ENCODE assay signal across 8 mouse cellular contexts in genomic region chr13:81710266-81710665, GRCm38 (mm10). TPM values are rescaled to one million over a fixed set of nuclear protein-coding genes. Genes with fewer than 3 reads are reported as not detected.
DNase-seq lines count a peak whose midpoint lies in the region; ATAC-seq lines count a peak whose summit lies in the region.

No protein-coding gene starts in this region.

- ATAC-seq in heart, embryonic 13.5 days (ENCODE audit: extremely low read depth, insufficient number of reproducible peaks, low FRiP score, low TSS enrichment), result no peak
- ATAC-seq in megakaryocyte, adult 5-6 weeks (ENCODE audit: poor library complexity, severe bottlenecking), result peak; percentile 1
- no peak for ATAC-seq in inflammation-experienced regulatory T-cells, adult 6 months

- DNase-seq in heart, adult 18-20 months, result no peak
- DNase-seq in MN1 (ENCODE audit: low spot score), result peak; percentile 19
- DNase-seq in hindbrain, embryonic 10.5 days (ENCODE audit: low spot score), result no peak
- no peak for DNase-seq in gastrocnemius, postnatal 14 days
- no peak for DNase-seq in cerebellum, adult 11 months

- peak overlapping the region; percentile 88 for H3K27ac ChIP-seq in heart, embryonic 13.5 days (replicated peaks)
- H3K27ac ChIP-seq in hindbrain, embryonic 10.5 days, result peak overlapping the region; percentile 86

- intact Hi-C loops in gastrocnemius, postnatal 14 days (cut with DNase I; ENCODE audit: low total_unique reads), result no loop called here

- no peaks in the 10 kb centered on the region for H3K36me3 ChIP-seq in heart, embryonic 13.5 days
- no peaks in the 10 kb centered on the region for H3K36me3 ChIP-seq in hindbrain, embryonic 10.5 days

- H3K4me1 ChIP-seq in heart, embryonic 13.5 days, result peaks cover 28% of the 10 kb centered on the region
- H3K4me1 ChIP-seq in hindbrain, embryonic 10.5 days (replicated peaks), result peaks cover 32% of the 10 kb centered on the region

- no peaks in the 10 kb centered on the region for H3K9me3 ChIP-seq in heart, embryonic 13.5 days
- no peaks in the 10 kb centered on the region for H3K9me3 ChIP-seq in hindbrain, embryonic 10.5 days

- under 1% methylated on average over 7 of the region's 7 CpGs for WGBS in heart, embryonic 13.5 days
- under 1% methylated on average over 7 of the region's 7 CpGs for WGBS in hindbrain, embryonic 10.5 days

- H3K9ac ChIP-seq in heart, embryonic 13.5 days, result peak overlapping the region; percentile 86

- H3K4me3 ChIP-seq in heart, embryonic 13.5 days, result peak overlapping the region; percentile 77
- H3K4me3 ChIP-seq in hindbrain, embryonic 10.5 days, result peak overlapping the region; percentile 80

- no peaks in the 10 kb centered on the region for H3K27me3 ChIP-seq in heart, embryonic 13.5 days (replicated peaks)
- 0 out of 2 replicates have a peak, but pooled peaks cover 6% of the 10 kb centered on the region for H3K27me3 ChIP-seq in hindbrain, embryonic 10.5 days (ENCODE audit: insufficient read depth, poor library complexity, severe bottlenecking)

- peak overlapping the region; percentile 100 for H3K4me2 ChIP-seq in heart, embryonic 13.5 days

RNA-seq across cellular contexts. Expression of gene Polr3g, which starts 0.5 kb away (rescaled TPM):
- 15.2 and 17.6 TPM in 2 replicates for polyA plus RNA-seq in heart, embryonic 13.5 days (2015; fragmentation: Nextera tagmentation; extraction: Ambion mirVana)
- 1 to 10 TPM; 3.0 to 4.8 TPM for total RNA-seq in heart, adult 18-20 months (2021)
- 13.3 and 20.0 TPM in 2 replicates for polyA plus RNA-seq in hindbrain, embryonic 10.5 days (2016; fragmentation: Nextera tagmentation; extraction: Ambion mirVana)
- 3.3 and 5.4 TPM in 2 replicates for total RNA-seq in megakaryocyte, adult 5-6 weeks (2015)
- total RNA-seq in megakaryocyte, adult 5-6 weeks (2017), result 2.6 and 4.6 TPM in 2 replicates
- 1 to 10 TPM in 1 of 2 experiments, under 1 TPM in 1; 0.69 to 1.3 TPM for total RNA-seq in gastrocnemius, postnatal 14 days (2021)
- 1 to 10 TPM; 8.5 to 9.9 (median 9.3) TPM for polyA plus RNA-seq in inflammation-experienced regulatory T-cells, adult 6 months (2017; shearing (Covaris generic))

RNA-seq across cellular contexts. Expression of gene Mblac2, which starts 0.9 kb away (rescaled TPM):
- 4.7 and 7.3 TPM in 2 replicates for polyA plus RNA-seq in heart, embryonic 13.5 days (2015; fragmentation: Nextera tagmentation; extraction: Ambion mirVana)
- total RNA-seq in heart, adult 18-20 months (2021), result 1 to 10 TPM; 4.8 to 6.5 TPM
- 4.9 and 5.9 TPM in 2 replicates for polyA plus RNA-seq in hindbrain, embryonic 10.5 days (2016; fragmentation: Nextera tagmentation; extraction: Ambion mirVana)
- total RNA-seq in megakaryocyte, adult 5-6 weeks (2015), result 2.7 and 3.0 TPM in 2 replicates
- total RNA-seq in megakaryocyte, adult 5-6 weeks (2017), result 2.7 and 3.0 TPM in 2 replicates
- 1 to 10 TPM; 1.1 TPM for total RNA-seq in gastrocnemius, postnatal 14 days (2021)
- polyA plus RNA-seq in inflammation-experienced regulatory T-cells, adult 6 months (2017; shearing (Covaris generic)), result 10 to 100 TPM in 2 of 3 experiments, 1 to 10 TPM in 1; 5.2 to 15.0 (median 14.6) TPM

RNA-seq across cellular contexts. Expression of gene Lysmd3, which starts 52.8 kb away (rescaled TPM):
- 20.7 and 20.8 TPM in 2 replicates for polyA plus RNA-seq in heart, embryonic 13.5 days (2015; fragmentation: Nextera tagmentation; extraction: Ambion mirVana)
- total RNA-seq in heart, adult 18-20 months (2021), result 10 to 100 TPM; 14.4 to 15.9 TPM
- polyA plus RNA-seq in hindbrain, embryonic 10.5 days (2016; fragmentation: Nextera tagmentation; extraction: Ambion mirVana), result 23.1 and 25.9 TPM in 2 replicates
- total RNA-seq in megakaryocyte, adult 5-6 weeks (2015), result 34.2 and 44.9 TPM in 2 replicates
- total RNA-seq in megakaryocyte, adult 5-6 weeks (2017), result 20.7 and 37.0 TPM in 2 replicates
- total RNA-seq in gastrocnemius, postnatal 14 days (2021), result 1 to 10 TPM; 6.2 to 7.9 TPM
- polyA plus RNA-seq in inflammation-experienced regulatory T-cells, adult 6 months (2017; shearing (Covaris generic)), result 10 to 100 TPM; 15.7 to 26.2 (median 20.9) TPM
